Mouse (Mus musculus) adrenal gland, postnatal 25 days (tissue): Measurements from ENCODE around the gene Olfr49. TPM values are rescaled to one million over a fixed set of nuclear protein-coding genes. Genes with fewer than 3 reads are reported as not detected.

ENCODE experiments used
- DNase-seq: peaks from one replicate; pipeline ENCODE4 v3.0.0; 2021; ENCODE audit warnings: mixed read lengths
- long read RNA-seq: library from polyadenylated mRNA; stranded (forward); transcript quantifications from one replicate; pipeline ENCODE4 v2.0.0, GENCODE M21; 2021
- total RNA-seq: library from RNA; stranded (reverse); gene quantifications from 2 replicates; pipeline ENCODE4 v1.2.3, GENCODE M21; 2021

Olfr49 gene
- total RNA-seq: 0.14 TPM in 1 of 2 replicates, not detected in the other
- long read RNA-seq: 0 reads

DNA sequence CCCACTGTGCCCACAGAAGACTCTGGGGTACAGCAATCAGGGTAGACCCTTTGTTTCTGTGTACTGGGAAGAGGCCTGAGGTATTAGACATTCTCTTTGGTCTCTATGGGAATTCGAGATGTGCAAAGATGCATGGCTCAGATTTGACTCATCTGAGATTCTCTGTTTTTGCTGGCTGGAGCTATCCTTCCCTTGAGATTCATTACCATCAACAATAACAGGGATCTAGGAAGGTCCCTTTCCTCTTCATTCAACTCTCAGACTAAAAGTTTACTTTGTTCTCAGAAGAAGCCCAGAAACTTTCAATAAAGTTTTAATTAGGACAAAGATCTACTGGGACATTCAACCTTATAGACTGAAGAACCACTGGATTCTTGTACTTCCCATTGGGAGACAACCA lies at the start of gene Olfr49:
Gene Olfr49, minus strand, starts transcription at position 101 of the 400 bp plus-strand sequence.
- no peak for DNase-seq

DNA sequence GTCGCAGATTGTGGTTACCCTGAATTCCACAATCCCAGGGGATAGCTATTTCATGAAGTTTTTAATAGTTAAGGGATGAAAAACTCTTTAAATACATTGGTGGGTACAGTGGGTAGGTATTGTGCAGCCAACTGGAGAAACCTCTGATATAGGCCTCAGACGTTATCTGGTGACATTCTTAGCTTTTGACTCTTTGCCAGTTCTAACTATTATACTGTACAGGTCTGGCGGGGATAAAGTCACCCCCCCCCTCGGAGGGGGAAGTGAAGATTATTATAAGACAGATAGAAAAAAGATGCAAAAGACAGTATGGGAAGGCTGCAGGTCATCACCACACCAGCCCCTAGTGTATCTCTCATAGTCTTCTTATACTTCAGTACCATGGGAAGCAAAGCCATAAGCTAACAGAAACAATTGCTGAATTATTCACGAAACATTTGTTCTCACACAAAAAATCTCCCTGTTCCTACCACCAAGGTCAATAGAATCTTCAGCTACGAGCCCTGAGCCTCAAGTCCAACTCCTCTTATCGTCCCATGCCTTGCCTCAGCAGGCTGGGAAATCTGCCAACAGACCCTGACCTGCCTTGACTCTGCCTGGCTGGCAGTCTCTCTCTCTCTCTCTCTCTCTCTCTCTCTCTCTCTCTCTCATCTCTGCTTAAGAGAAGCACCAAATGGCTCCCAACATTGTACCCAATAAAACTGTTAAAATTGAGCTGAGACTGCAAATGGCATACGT lies 48.9 kb upstream of the Olfr49 start:
- peak; percentile 73 for DNase-seq

DNA sequence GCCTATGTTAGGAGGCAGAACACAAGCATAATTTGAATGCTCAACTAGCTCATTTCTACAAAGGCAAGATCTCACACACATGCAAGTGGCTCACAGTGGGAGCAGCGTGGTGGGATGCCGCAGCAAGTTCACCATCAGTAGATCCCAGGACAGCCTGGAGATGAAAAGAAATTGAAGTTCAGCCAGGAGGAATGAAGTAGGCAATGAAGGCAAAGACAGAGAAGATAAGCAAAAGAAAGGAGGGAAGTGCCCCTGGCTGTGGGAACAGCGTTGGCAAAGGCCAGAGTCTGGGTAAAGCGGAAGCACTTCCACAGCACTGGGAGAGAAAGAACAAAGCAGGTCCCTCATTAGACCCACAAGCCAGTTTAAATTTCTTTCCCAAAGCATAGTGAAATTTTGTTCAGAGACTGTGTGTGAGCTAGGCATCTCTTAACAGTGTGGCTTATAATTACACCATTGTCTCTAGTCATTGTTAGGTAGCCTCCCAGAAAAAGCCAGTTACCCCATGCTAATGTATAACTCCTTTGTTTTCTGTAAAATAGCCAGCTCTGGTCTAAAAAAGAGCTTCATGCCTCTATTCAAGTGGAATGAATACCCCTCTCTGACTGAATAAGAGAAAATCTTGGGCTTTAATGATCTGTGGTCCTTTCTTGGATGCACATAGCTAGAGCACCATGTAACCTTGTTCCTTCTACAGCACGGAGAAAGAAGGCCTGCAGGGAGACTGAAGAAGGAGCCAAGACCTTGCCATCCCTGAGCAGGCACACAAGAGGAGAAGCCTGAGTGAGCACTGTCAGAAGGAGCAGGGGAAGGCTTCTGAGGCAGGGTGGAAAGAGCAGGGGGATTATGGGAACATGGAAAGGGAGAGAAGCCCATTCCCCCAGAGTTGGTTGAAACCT lies 47.7 kb upstream of the Olfr49 start:
- no peak for DNase-seq

DNA sequence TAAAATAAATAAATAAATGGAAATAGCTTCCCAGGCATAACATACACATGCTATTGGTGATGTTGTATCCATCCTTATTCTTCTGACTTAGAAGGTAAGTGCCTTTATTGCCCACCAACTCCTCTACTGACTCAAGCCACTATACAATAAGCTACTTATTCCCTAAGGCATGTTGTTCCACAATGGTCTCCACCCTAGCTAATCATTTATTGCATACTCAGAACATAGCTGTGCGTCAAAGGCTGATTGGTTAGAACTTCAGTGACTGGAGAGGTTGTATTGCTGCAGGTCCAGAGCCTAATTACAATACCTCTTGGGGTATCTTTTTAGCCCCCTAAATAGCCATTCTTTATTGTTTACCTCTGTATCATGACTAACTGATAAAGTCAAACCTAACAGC lies 46.4 kb upstream of the Olfr49 start:
- DNase-seq: no peak

DNA sequence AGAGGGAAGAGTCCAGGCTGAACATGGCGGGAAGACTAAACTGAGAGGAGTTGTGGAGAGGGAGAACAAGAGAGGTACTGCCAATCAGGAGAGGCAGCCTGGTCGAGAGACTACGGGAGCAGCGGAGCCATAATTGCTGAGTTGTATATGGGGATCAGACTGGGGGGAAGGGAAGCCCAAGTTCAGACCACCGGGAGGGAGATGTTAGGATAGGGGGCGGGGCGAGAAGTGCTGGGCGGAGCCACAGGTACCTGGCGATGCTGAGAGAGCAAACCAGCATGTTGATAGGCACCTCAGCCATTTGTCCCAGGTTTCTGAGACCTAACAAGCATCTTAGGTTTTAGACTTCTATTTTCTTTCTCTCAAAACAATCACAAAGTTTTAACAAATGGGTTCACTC lies 44.5 kb upstream of the Olfr49 start:
- DNase-seq: no peak

DNA sequence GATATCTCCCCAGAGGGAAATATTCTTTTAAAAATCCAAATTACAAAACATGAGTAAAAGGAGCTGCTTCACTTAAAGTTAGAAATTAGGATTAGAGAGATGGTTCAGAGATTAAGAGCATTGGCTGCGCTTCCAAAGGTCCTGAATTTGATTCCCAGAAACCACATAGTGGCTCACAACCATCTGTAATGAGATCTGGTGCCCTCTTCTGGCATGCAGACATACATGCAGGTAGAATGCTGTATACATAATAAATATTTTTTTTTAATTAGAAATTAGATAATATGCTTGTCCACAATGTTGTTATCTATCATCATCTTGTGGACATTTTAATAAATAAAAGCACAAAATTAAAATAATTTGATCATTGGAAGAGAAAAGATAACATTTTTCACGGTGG lies 43.8 kb upstream of the Olfr49 start:
- DNase-seq: no peak

DNA sequence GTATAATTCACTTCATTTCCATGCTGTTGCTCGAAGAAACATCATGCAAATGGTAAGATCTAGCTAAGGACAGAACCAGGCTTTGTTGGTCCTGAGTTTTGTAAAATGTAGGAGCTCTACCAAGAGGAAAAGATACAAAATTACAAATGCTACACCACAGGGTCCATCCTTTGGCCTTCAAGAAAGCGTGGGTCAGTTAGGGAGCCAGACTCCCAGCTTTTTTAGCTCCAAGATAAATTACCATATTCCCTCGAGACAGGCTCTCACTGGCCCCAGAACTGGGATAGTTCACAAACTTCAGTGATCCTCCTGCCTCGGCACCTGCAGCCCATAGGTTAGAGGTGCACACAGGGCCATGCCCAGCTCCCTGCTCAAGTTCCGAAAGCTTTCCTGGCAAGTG lies 39.7 kb upstream of the Olfr49 start:
- DNase-seq: no peak

DNA sequence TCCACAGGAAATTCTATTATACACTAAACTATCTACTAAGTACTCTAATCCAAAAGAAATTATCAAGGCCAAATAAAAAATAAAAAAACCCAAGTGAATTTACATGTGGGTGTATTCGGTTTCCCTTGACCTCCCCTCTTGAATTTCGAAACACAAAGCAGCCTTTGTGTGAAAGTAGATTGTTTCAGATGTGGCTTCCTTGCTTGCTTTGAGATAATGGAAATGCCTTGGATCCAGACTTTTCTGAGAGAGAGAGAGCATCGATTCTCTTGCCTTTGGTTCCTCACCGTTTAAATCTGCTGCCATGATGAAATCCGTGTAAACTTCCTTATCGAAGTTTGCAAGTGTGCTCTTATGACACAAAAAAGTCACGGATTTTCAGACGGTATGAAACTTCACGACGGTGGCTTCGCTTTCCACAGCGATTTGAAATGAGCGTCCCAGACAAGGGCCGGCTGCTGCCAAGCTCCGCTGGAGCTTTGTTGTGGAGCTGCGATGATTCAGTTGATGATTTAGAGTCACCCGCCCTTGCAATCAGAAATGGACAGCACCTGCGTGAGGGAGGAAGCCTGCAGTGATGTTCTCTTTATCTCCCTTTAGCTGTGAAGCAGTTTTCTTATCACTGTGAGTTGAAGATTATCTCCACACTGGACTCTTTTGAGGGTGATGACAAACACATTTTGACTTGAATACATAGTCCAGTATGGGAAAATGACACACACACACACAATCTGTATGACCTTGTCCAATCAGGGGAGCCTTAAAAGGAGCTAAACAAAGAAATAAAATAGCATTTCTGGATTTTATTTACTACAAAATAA lies 37.0 kb upstream of the Olfr49 start:
- peak; percentile 26 for DNase-seq

DNA sequence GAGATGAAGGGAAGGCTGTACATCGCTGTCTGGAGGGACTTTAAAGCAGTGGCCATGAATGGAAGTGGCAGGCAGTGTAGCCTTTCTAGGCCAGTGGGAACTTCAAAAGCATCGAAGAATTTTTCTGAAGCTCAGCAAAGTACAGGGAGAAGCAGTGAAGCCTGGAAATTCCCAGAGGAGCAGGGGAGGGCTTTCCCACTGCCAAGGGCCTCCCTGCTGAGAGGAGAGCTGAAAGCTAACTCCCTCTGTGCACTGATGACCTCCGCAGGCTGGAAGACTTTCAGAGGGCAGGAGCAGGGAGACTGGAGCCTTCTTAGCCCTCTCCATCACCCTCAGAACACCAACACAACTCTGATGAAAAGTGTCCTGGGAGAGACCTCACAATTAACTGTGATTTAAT lies 27.0 kb upstream of the Olfr49 start:
- DNase-seq: peak; percentile 8

DNA sequence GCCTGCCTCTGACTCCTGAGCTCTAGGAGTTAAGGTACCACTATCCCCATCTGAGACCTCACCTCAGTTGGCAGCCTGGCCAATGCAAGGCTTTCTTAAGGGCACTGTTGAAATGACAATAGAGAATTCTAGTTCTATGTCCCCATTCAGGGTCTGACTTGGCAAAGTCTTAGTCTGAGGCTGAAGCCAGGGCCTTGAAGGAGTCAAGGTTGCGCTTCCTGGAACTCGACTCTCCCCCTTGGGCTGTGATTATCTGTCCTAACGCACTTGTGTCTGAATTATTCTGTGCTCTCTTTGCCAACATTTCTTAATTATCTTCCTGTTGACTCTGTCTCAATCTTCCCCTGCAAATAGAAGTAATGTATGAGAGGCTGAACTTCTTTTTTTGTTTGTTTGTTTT lies 15.9 kb upstream of the Olfr49 start:
- DNase-seq: peak; percentile 12

DNA sequence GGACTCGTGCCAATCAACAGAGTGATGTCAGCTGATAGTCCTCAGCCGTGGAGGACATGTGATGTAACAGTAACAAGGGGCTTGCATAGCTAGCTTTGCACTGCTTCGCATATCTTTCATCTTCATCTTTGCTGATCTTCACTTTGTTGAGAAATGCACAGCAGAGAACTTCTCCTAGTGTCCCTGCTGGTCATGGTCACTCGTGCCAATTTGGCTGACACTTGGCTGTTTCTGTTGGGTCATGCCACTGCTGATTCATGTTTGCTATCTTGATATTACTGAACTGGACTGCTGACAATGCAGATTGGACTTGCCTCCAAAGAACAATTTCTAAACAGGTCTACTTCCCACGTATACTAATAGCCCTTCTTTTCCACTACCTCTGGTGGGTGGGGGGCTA lies 15.4 kb upstream of the Olfr49 start:
- peak; percentile 68 for DNase-seq

DNA sequence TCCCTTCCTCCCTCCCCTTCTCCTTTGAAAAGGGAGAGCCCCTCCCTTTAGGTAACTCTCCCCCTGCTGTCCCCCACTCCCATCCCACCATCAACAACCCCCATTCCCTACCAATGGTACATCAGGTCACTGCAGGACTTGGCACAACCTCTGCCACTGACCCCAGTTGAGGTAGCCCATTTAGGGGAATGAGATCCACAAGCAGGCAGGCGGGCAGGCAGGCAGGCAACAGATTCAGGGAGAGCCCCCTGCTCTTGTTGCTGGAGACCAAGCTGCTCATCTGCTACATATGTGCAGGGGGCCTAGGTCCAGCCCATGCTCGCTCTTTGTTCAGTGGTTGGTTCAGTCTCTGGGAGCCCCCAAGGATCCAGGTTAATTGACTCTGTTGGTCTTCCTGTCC lies 8.3 kb downstream of the Olfr49 start:
- no peak for DNase-seq

DNA sequence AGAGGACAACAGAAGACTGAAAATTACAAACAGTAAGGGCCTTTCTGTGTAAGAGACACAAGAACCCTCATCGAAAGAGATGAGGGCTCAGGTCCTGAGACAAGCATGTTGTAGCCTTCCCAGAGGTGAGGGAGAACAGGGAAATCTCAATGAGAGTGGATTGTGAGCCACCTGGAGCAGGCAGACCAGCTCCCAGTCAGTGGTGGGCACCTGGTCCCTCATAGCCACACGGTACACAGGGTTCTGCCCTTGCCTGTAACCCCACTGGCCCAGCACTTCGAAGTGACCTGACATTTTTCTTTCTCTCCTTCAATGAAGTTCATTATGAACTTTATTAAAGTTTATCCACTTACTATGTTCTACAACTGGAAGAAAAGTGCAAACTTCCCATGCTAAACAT lies 12.0 kb downstream of the Olfr49 start:
- DNase-seq: no peak

DNA sequence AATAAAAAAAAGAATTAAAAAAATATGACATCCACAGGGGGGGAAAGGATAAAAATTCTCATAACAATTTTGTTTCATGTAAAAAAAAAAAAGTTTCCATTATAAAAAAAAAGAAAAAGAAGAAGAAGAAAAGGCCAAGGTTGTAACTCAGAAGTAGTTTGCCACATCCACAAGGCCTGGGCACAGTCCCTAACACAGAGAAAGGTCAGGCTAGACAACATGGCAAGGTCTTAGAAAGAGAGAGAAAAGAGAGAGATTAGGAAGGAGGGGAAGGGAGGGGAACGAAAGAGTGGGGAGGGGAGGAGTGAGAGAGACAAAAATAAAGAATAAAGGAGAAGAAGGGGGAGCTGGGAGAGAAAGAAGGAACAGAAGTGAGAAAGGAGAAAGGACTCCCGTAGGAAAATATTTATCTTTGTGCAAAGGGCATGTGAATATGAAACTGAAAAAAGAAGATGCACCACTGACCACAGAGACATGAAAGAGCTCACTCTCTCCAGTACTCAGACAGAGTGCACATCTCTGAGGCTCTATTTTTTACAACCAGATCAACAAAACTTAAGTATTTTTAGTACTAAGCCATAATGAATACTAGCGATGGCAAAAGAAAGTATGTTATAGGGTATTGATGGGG lies 12.6 kb downstream of the Olfr49 start:
- no peak for DNase-seq

DNA sequence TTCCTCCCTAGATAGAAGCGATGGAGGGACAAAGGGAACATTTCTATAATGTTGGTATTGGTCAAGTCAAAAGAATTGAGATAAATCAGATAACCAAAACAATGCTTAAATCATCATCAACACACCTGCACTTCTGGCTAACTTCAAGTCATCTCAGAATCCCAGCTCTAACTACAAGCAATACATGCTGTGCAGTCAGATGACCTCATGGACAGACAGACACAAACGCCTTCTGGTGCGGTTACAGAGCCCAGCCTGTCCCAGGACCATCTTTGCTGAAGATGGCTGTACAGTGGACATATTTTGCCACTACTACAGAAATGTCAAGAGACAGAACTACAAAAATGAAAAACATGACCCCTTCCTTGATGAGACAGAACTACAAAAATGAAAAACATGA lies 14.3 kb downstream of the Olfr49 start:
- no peak for DNase-seq

DNA sequence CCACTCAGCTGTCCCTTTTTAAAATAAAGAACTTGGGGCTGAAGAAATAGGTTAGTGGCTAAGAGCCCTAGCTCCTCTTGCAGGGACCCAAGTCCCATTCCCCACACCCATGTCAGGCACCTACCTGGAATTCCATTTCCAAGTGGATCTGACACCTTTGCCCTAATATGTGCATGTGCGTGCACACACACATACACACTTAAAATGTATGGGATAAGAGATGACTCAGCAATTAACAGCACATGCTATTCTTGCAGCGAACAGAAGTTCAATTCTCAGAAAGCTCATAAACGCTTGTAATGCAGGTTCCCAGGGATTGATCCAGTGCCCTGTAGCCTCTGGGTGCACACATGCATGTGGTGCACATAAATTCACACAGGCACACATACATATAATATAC lies 15.2 kb downstream of the Olfr49 start:
- DNase-seq: no peak

DNA sequence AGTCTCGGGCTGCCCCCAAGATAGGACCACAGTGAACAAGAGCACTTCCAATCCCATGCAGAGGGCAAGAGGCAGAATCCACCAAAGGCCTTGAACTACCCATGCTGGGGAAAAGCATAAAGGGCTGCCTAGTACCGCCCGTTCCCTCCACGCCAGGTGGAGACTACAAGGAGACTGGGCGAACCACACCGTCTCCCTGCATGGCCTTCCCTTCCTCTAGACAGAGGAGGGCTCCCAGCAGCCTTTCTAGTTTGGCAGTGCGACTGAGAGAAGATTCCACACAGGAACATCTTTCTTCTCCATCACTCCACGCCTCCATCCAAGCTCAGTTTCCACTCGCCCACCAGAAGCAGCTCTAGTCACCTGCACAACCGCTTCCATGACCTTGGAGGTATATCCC lies 16.8 kb downstream of the Olfr49 start:
- DNase-seq: no peak

DNA sequence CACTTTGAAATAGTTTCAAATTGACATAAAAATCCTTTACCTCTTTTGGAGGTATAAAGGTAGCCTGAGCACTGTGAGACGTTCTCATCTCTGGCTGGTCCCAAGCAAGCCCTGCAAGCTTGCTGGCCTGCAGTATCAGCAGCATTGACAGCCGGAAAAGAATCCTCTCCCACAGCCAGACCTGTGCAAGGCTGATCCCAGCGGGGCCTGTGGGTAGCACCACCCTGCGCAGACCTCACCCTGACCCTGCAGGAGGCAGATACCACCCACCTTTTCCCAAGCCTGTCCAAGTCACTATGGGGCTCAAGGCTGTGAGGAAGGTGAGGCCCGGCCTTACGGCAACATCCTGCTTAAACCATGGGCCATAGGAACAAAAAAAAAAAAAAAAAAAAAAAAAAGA lies 18.8 kb downstream of the Olfr49 start:
- DNase-seq: no peak

DNA sequence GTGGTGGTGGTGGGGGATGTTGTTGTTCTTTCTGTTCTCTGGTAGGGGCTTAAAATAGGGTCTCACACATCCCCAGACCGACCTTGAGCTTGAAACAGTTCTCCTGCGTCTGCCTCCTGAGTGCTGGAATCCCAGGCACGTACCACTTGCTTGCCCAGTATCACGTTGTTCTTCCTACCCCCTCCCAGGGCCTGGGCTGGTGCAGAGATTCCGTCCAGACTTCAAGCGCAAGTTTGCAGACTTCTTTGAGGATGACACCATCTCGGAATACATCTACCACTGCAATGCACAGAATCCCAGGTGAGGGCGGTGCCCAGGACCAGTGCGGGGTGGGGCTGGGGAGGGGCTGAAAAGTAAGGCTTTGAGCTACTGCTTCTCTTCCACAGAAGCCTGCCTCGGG lies 19.6 kb downstream of the Olfr49 start:
- no peak for DNase-seq

DNA sequence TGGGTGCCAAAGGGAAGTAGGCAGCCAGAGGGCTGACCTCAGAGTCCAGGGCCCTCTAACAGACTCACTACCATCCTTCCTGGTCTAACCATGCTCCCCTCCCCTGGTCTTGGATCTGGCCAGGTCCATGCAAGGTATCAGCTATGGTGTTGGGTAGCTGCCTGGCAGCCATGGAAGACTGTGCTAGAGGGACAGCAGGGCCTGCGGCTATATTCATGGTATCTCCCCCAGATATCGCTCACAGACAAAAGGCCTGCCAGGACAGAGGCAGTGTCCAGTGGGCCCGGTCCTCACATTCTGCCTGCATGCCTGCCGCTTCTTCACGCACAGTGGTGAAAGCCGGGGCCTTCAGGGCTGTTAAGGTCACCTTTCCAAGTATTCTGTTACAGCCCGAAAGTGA lies 20.5 kb downstream of the Olfr49 start:
- DNase-seq: no peak

DNA sequence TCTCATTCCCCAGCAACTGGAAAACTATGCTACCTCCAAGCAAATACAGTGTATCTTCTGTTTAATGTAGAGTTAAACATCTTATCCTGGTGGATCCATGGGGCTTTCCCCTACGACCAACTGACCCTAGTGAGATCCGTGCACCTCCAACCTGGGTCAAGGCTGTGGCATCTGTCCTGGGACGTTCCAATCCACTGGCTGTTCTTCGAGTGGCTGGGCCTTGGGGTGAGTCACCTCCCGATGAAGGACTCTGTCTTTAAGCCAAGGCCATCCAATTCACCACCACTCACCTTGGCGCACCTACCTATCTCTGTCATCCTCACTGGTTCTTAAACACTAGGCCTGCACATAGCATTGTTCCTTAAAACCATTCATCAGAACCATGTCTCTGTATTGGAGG lies 21.6 kb downstream of the Olfr49 start:
- DNase-seq: no peak

DNA sequence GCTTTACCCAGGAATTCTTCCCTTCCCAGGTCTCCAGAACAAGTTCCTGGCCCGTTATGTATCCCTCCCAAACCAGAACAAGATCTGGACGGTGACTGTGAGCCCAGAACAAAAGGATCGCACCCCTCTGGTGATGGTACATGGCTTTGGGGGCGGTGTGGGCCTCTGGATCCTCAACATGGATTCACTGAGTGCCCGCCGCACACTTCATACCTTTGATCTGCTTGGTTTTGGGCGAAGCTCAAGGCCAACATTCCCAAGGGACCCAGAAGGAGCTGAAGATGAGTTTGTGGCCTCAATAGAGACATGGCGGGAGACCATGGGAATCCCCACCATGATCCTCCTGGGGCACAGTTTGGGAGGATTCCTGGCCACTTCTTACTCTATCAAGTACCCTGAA lies 22.1 kb downstream of the Olfr49 start:
- DNase-seq: no peak
